Mouse (Mus musculus) liver, embryonic 14.5 days (tissue): ENCODE results near the gene Tbc1d10c. TPM values are rescaled to one million over a fixed set of nuclear protein-coding genes. Genes with fewer than 3 reads are reported as not detected.

Source experiments
- ATAC-seq: fragments of 200-750 bp; cut with Nextera tagmentation; 2 replicates; pipeline ENCODE4 v1.8.0; 2017; ENCODE audit warnings: moderate number of reproducible peaks, mild to moderate bottlenecking, moderate library complexity; ENCODE audit not compliant: insufficient read depth
- DNase-seq, 3 experiments: peaks; one replicate each; pipeline ENCODE4 v3.0.0-alpha.2; 2012 to 2013; ENCODE audit warnings: low read depth in 3 of 3, low spot score in 3 of 3
- H3K27ac ChIP-seq: fragments of 300-500 bp; sonication (generic); 2 replicates; pipeline ENCODE4 v1.5.1; 2014; ENCODE audit warnings: moderate library complexity, mild to moderate bottlenecking, control low read depth, inconsistent platforms
- H3K27me3 ChIP-seq: fragments of 300-500 bp; sonication (generic); 2 replicates; pipeline ENCODE4 v1.6.1; 2014; ENCODE audit warnings: mild to moderate bottlenecking, low read length, moderate library complexity; ENCODE audit not compliant: control insufficient read depth, insufficient read depth
- H3K36me3 ChIP-seq: fragments of 300-500 bp; sonication (generic); replicated peaks from 2 replicates; pipeline ENCODE4 v1.6.1; 2014; ENCODE audit warnings: low read depth; ENCODE audit not compliant: control insufficient read depth, insufficient read depth
- H3K4me1 ChIP-seq, 2 experiments: fragments of 200-500 bp in 1 of 2; fragments of 300-500 bp in 1 of 2; sonication (generic) in 1 of 2; replicated peaks; 2 replicates each; pipeline ENCODE4 v1.6.1; 2012 to 2014; ENCODE audit warnings: antibody characterized with exemption in 1 of 2, inconsistent platforms in 1 of 2, low read length in 1 of 2; ENCODE audit not compliant: control insufficient read depth in 2 of 2, insufficient read depth in 2 of 2
- H3K4me2 ChIP-seq: fragments of 300-500 bp; sonication (generic); 2 replicates; pipeline ENCODE4 v1.6.1; 2014; ENCODE audit warnings: low read depth, mild to moderate bottlenecking, control low read depth, moderate library complexity
- H3K4me3 ChIP-seq, 2 experiments: fragments of 200-500 bp in 1 of 2; fragments of 300-500 bp in 1 of 2; sonication (generic) in 1 of 2; 2 replicates each; pipeline ENCODE4 v1.5.1; 2012 to 2014; ENCODE audit warnings: low read depth in 2 of 2, low read length in 2 of 2, mild to moderate bottlenecking in 2 of 2, control low read depth in 1 of 2, inconsistent platforms in 1 of 2, moderate library complexity in 1 of 2; ENCODE audit not compliant: insufficient read depth in 1 of 2
- H3K9ac ChIP-seq: fragments of 300-500 bp; sonication (generic); replicated peaks from 2 replicates; pipeline ENCODE4 v1.6.1; 2014; ENCODE audit warnings: mild to moderate bottlenecking, control low read depth, moderate library complexity
- H3K9me3 ChIP-seq: fragments of 300-500 bp; sonication (generic); 2 replicates; pipeline ENCODE4 v1.6.1; 2016; ENCODE audit warnings: low read length, mixed read lengths; ENCODE audit not compliant: control insufficient read depth
- CTCF ChIP-seq: IDR thresholded peaks from 2 replicates; pipeline ENCODE4 v1.5.1; 2016; ENCODE audit warnings: antibody characterized with exemption, low read depth, control low read depth
- EP300 ChIP-seq: IDR thresholded peaks from 2 replicates; pipeline ENCODE4 v1.6.1; 2016; ENCODE audit warnings: antibody characterized with exemption, low read depth
- WGBS: fragments of 180-500 bp; shearing (Covaris S2); extraction: QIAGEN DNeasy Blood & Tissue Kit; methylation state at CpG from one replicate; pipeline ENCODE4 v1.1.7; 2014; ENCODE audit not compliant: insufficient replicate concordance; 5-methylcytosine and 5-hydroxymethylcytosine counted together
- polyA plus RNA-seq, 2 experiments: library from polyadenylated mRNA; depleted of rRNA in 1 of 2; stranded (reverse) in 1 of 2; unstranded in 1 of 2; fragments of >200 nt; fragmentation: Nextera tagmentation in 1 of 2; extraction: Ambion mirVana in 1 of 2; gene quantifications; 2 replicates each; pipeline versions ENCODE4 v1.2.1 to v1.2.3; 2012 to 2014

Gene Tbc1d10c
- polyA plus RNA-seq, 2 experiments: 2.5 to 2.6 TPM

DNA sequence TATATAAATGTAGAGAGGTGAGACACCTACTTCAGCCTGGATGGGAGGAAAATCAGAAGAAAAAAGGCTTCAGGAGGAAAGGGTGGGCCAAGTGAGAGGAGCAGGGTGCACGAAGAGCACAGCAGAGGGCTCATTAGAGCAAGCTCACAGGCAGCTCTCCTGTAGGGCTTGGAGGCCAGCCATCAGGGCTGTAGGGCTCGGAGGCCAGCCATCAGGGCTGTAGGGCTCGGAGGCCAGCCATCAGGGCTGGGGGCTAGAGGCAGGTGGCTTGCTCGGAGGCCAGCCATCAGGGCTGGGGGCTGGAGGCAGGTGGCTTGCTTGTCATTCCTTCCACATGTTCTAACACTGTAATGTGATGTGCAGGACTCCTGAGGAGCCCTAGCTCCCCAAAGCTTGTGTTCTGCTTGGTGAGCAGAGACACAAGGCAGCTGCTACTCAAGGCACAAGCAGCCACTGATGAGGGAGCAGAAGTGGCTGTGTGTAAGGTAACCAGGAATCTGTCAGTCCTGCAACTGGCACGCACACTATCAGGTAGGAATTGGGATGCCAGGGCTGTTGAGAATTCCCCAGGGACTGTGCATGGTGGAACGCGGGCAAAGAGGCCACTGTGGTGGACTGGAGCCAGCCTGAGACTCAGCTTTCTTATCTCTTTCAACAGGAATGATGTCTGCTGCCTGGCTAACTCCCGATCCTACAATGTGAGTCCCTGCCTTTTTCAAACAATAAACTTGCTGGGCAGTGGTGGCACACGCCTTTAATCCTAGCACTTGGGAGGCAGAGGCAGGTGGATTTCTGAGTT is 24.2 kb downstream of the Tbc1d10c start:
- H3K27me3 ChIP-seq: no peaks in the 10 kb centered on the region
- WGBS: 57% methylated on average over 9 of the region's 9 CpGs
- no peak overlapping the region for H3K4me2 ChIP-seq
- no peaks in the 10 kb centered on the region for H3K9me3 ChIP-seq
- no peak overlapping the region; the same call in 1 of the 2 replicates for H3K9ac ChIP-seq
- DNase-seq (no peak), ATAC-seq (no peak)
- H3K36me3 ChIP-seq: no peaks in the 10 kb centered on the region; the same call in 1 of the 2 replicates
- no peak overlapping the region for H3K27ac ChIP-seq
- TF ChIP-seq EP300 (no peak), CTCF (no peak)
- peaks cover 16 to 17% of the 10 kb centered on the region in 2 experiments for H3K4me1 ChIP-seq
- no peak overlapping the region for H3K4me3 ChIP-seq

GRCm38 (mm10) chr19:4164721-4165120 is 26.4 kb downstream of the Tbc1d10c start:
- H3K4me3 ChIP-seq: no peak overlapping the region
- H3K9ac ChIP-seq: no peak overlapping the region
- no peaks in the 10 kb centered on the region for H3K9me3 ChIP-seq
- ATAC-seq: no peak
- H3K4me2 ChIP-seq: no peak overlapping the region
- no peak for DNase-seq
- whole genome bisulfite sequencing: 62% methylated on average over 2 of the region's 2 CpGs
- peaks cover 12 to 14% of the 10 kb centered on the region in 2 experiments for H3K4me1 ChIP-seq
- H3K27ac ChIP-seq: peak overlapping the region; percentile 18; the same call in 1 of the 2 replicates
- H3K36me3 ChIP-seq: no peaks in the 10 kb centered on the region; the same call in 1 of the 2 replicates
- TF ChIP-seq EP300 (no peak), CTCF (no peak)
- H3K27me3 ChIP-seq: no peaks in the 10 kb centered on the region

GRCm38 (mm10) chr19:4164100-4164499 is 27.0 kb downstream of the Tbc1d10c start:
- 70% methylated on average over 3 of the region's 3 CpGs for WGBS
- H3K27ac ChIP-seq: no peak overlapping the region; the same call in 1 of the 2 replicates

GRCm38 (mm10) chr19:4163543-4163887 is 27.6 kb downstream of the Tbc1d10c start:
- Histone ChIP-seq H3K36me3 (peaks cover 5% of the 10 kb centered on the region; the same call in 1 of the 2 replicates), H3K9me3 (no peaks in the 10 kb centered on the region), H3K4me2 (peak overlapping the region; percentile 98), H3K27ac (peak overlapping the region; percentile 58), H3K9ac (peak overlapping the region; percentile 93), H3K27me3 (no peaks in the 10 kb centered on the region), H3K4me3 (peak overlapping the region; percentile 87 to 90), H3K4me1 (peaks cover 12 to 14% of the 10 kb centered on the region in 2 experiments)
- ATAC-seq (peak; percentile 8; the same call in 1 of the 2 replicates), DNase-seq (no peak)
- TF ChIP-seq EP300 (no peak), CTCF (no peak)
- 30% methylated on average over 4 of the region's 4 CpGs for WGBS

More at GRCm38 (mm10) chr19:4164100-4164499, 27.0 kb downstream of the Tbc1d10c start:
- Histone ChIP-seq H3K27me3 (no peaks in the 10 kb centered on the region), H3K9ac (no peak overlapping the region), H3K4me1 (peaks cover 12 to 14% of the 10 kb centered on the region in 2 experiments), H3K4me2 (peak overlapping the region; percentile 98), H3K36me3 (no peaks in the 10 kb centered on the region; the same call in 1 of the 2 replicates), H3K4me3 (no peak overlapping the region), H3K9me3 (no peaks in the 10 kb centered on the region)
- TF ChIP-seq CTCF (no peak), EP300 (no peak)
- no peak for ATAC-seq
- no peak for DNase-seq
